Comparison of ENCODE assay signal across 8 mouse cellular contexts in genomic region chr6:136470321-136471230, GRCm38 (mm10). TPM values are rescaled to one million over a fixed set of nuclear protein-coding genes. Genes with fewer than 3 reads are reported as not detected.
DNase-seq lines count a peak whose midpoint lies in the region; ATAC-seq and TF ChIP-seq lines count a peak whose summit lies in the region.

No protein-coding gene starts in this region.

- peak; percentile 44 for ATAC-seq in activated CD4-positive, CD25-positive, alpha-beta regulatory T cell, adult 4 months
- peak; percentile 71 for ATAC-seq in hindbrain, embryonic 15.5 days (ENCODE audit: low FRiP score, low read depth)

- no peak for TF ChIP-seq CTCF in cortical plate, adult 2 months (IDR thresholded peaks at IDR 0.05; ENCODE audit: extremely low read depth, insufficient read depth, low read length)

- peak; percentile 83 for DNase-seq in gastrocnemius, adult 18-20 months (ENCODE audit: low spot score)
- DNase-seq in left cerebral cortex, adult 18-20 months (ENCODE audit: low spot score in 2 of 2): peak; percentile 64 to 72
- peak; percentile 93 for DNase-seq in lung, postnatal 36 days
- peak; percentile 96 for DNase-seq in retina, postnatal 1 day
- DNase-seq in thymus, postnatal 36 days: peak; percentile 82 to 91

- WGBS in hindbrain, embryonic 15.5 days: 6% methylated on average over 31 of the region's 31 CpGs

- no peak overlapping the region for H3K4me3 ChIP-seq in cortical plate, adult 2 months (ENCODE audit: insufficient read depth, low read length)
- no peak overlapping the region for H3K4me3 ChIP-seq in hindbrain, embryonic 15.5 days

- no peaks in the 10 kb centered on the region for H3K36me3 ChIP-seq in hindbrain, embryonic 15.5 days

- H3K27ac ChIP-seq in cortical plate, adult 2 months (ENCODE audit: insufficient read depth, low read length): peak overlapping the region; percentile 77
- peak overlapping the region; percentile 89 for H3K27ac ChIP-seq in hindbrain, embryonic 15.5 days (replicated peaks)

- no peaks in the 10 kb centered on the region for H3K9me3 ChIP-seq in hindbrain, embryonic 15.5 days

- peaks cover 2% of the 10 kb centered on the region; the same call in 1 of the 2 replicates for H3K4me1 ChIP-seq in cortical plate, adult 2 months (ENCODE audit: control insufficient read depth, insufficient read depth, low read length)
- peaks cover 36% of the 10 kb centered on the region for H3K4me1 ChIP-seq in hindbrain, embryonic 15.5 days (replicated peaks)

- peak overlapping the region; percentile 31 for H3K4me2 ChIP-seq in hindbrain, embryonic 15.5 days

- TF ChIP-seq POLR2A in cortical plate, adult 2 months (IDR thresholded peaks at IDR 0.05; ENCODE audit: extremely low read depth, insufficient read depth, low read length): no peak

- H3K27me3 ChIP-seq in hindbrain, embryonic 15.5 days: no peaks in the 10 kb centered on the region

- no peak overlapping the region for H3K9ac ChIP-seq in hindbrain, embryonic 15.5 days

RNA-seq across cellular contexts. Expression of gene Atf7ip, which starts 35.4 kb away (rescaled TPM):
- 10 to 100 TPM; 72.8 to 79.5 TPM for polyA plus RNA-seq in activated CD4-positive, CD25-positive, alpha-beta regulatory T cell, adult 4 months (2017; shearing (Covaris generic))
- polyA plus RNA-seq in cortical plate, adult 2 months (2012; rRNA removed): 39.5 and 47.4 TPM in 2 replicates
- 10 to 100 TPM; 40.0 to 42.4 TPM for total RNA-seq in gastrocnemius, adult 18-20 months (2021)
- 36.1 and 43.7 TPM in 2 replicates for polyA plus RNA-seq in hindbrain, embryonic 15.5 days (2015; fragmentation: Nextera tagmentation; extraction: Ambion mirVana)
- 100 to 1,000 TPM in 1 of 2 experiments, 10 to 100 TPM in 1; 94.9 to 124 TPM for total RNA-seq in left cerebral cortex, adult 18-20 months (2021)

RNA-seq across cellular contexts. Expression of gene E330021D16Rik, which starts 55.2 kb away (rescaled TPM):
- 1 to 10 TPM in 1 of 2 experiments, under 1 TPM in 1; 0.82 to 1.1 TPM for polyA plus RNA-seq in activated CD4-positive, CD25-positive, alpha-beta regulatory T cell, adult 4 months (2017; shearing (Covaris generic))
- polyA plus RNA-seq in cortical plate, adult 2 months (2012; rRNA removed): not detected in 2 replicates
- not detected for total RNA-seq in gastrocnemius, adult 18-20 months (2021)
- polyA plus RNA-seq in hindbrain, embryonic 15.5 days (2015; fragmentation: Nextera tagmentation; extraction: Ambion mirVana): not detected in 2 replicates
- total RNA-seq in left cerebral cortex, adult 18-20 months (2021): not detected
